Mouse (Mus musculus): ENCODE results near the gene Zfp423. TPM values are rescaled to one million over a fixed set of nuclear protein-coding genes. Genes with fewer than 3 reads are reported as not detected.

Gene Zfp423
- polyA plus RNA-seq, 1 experiment from 2014 or later, result 10.4 TPM

DNA sequence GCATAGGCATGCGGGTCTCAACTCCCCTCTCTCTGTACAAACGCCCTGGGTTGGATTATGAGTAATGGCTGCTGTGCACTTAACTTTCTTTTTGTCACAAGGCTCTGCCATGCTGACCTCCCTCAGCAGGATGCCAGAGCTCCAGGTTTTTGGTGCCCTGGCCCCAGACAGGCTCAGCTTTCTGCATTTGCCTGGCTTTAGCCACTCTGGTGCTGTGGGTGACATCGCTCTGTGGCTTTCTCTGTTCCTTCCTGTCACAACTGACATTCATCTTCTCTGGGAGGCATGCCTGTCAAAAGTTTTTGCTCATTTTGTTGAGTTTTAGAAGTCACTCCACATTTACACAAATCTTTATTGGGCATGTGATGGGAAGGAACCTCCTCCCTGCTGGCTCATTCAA is 277.3 kb downstream of the Zfp423 start:
- Histone ChIP-seq H3K4me3 (no peak overlapping the region), H3K9me3 (0 out of 2 replicates have a peak, but pooled peaks cover 3% of the 10 kb centered on the region), H3K27ac (no peak overlapping the region), H3K36me3 (peaks cover 29% of the 10 kb centered on the region; the same call in 1 of the 2 replicates), H3K27me3 (ENCODE audit: insufficient read depth, poor library complexity, severe bottlenecking) (no peaks in the 10 kb centered on the region), H3K4me1 (no peaks in the 10 kb centered on the region)
- DNase-seq (ENCODE audit: low spot score), result no peak
- 85% methylated on average over 3 of the region's 3 CpGs for WGBS

DNA sequence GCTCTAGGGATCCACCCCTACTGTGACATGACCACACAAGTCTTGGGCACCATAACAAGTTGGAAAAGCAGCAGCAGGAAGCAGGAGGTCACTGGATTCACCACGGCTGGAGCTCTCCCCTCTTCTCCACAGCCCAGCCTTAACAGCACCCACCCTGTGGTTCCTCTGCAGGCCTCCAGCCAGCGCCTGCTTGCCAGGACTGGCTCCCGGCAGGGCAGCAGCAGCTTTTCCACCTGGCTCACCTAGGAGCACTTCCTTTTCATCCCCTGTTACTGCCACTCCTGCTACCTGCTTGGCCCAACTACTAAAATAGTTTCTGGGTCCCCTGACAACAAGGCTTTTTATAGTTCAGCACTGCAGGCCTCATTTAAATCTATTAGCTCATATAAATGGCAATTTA is 279.4 kb downstream of the Zfp423 start:
- no peaks in the 10 kb centered on the region for H3K27me3 ChIP-seq (ENCODE audit: insufficient read depth, poor library complexity, severe bottlenecking)
- no peak for DNase-seq (ENCODE audit: low spot score)
- 0 out of 2 replicates have a peak, but pooled peaks cover 3% of the 10 kb centered on the region for H3K9me3 ChIP-seq
- no peaks in the 10 kb centered on the region for H3K4me1 ChIP-seq
- 63% methylated on average over 3 of the region's 3 CpGs for WGBS
- no peak overlapping the region for H3K4me3 ChIP-seq
- H3K27ac ChIP-seq, result no peak overlapping the region
- peaks cover 22% of the 10 kb centered on the region; the same call in 1 of the 2 replicates for H3K36me3 ChIP-seq

DNA sequence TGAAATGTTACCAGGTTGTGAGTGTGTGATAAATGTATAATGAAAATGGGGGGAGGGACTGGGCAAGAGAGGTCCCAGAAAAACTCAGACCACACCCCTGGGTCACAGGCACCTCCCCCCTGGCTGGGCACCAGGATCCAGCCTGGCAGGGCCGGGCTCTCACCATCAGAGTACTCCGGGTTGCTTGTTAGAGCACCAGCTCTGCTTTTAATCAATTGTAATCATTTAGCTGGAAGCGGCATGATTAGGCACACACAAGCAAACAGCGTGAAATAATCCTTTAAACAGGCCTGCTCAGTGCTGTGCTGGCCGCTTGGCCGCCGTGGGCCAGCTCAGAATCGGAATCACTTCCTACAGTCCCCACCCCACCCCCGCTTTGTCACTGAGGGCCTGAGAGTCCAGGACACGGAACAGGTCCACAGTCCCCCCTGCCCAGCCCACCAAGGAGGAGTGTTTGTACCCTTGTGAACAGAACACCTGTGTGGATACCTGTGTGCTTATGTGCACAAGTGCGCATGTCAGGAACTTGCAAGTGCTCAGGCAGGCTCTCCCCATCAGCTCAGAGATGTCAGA is 279.9 kb downstream of the Zfp423 start:
- 82% methylated on average over 11 of the region's 11 CpGs for WGBS
- no peak for DNase-seq (ENCODE audit: low spot score)
- peaks cover 17% of the 10 kb centered on the region; the same call in 1 of the 2 replicates for H3K36me3 ChIP-seq

DNA sequence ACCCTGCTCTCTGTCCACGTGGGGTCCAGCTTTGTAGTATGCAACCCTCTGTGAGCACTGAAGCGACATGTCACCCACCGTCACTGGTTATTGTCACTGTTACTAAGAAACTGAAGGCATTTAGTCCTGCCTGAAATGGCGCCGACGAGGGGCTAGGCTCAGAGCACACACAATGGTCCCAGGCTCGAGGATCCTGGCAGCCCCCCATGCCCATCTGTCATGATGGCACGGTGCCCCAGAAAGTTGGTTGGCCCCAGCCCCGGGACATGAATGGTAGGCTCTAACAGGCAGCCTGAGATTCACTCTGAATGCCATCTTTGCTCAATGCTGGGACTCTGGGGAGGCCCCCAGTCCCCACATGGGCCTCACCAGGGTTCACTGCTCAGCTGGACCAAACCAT is 284.0 kb downstream of the Zfp423 start:
- H3K36me3 ChIP-seq, result peaks cover 16% of the 10 kb centered on the region; the same call in 1 of the 2 replicates
- no peak overlapping the region for H3K27ac ChIP-seq
- H3K4me3 ChIP-seq, result no peak overlapping the region
- WGBS, result 81% methylated on average over 9 of the region's 9 CpGs
- H3K4me1 ChIP-seq, result no peaks in the 10 kb centered on the region
- 0 out of 2 replicates have a peak, but pooled peaks cover 3% of the 10 kb centered on the region for H3K9me3 ChIP-seq
- DNase-seq (ENCODE audit: low spot score), result no peak
- no peaks in the 10 kb centered on the region for H3K27me3 ChIP-seq (ENCODE audit: insufficient read depth, poor library complexity, severe bottlenecking)

More for the DNA sequence above, 279.9 kb downstream of the Zfp423 start:
- Histone ChIP-seq H3K9me3 (0 out of 2 replicates have a peak, but pooled peaks cover 3% of the 10 kb centered on the region), H3K4me1 (no peaks in the 10 kb centered on the region), H3K27ac (no peak overlapping the region), H3K27me3 (ENCODE audit: insufficient read depth, poor library complexity, severe bottlenecking) (no peaks in the 10 kb centered on the region), H3K4me3 (no peak overlapping the region)

DNA sequence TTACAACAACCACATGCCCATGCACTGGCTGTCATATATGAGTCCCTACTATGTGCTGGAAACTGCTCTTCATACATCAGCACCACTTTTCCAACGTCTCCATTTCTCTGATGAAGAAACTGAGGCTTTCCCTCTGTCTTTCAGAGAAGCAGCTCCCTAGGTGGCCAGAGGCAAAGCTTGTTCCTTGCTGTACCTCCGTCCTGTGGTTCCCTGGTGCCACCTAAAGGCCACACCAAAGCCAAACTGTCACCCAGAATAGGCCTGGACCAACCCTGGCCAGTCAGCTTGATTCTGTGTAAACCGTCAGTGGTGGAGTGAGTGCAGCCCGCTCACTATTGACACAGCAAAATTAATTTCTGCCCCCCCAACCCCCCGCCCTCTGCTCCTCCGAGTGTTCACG is 285.2 kb downstream of the Zfp423 start:
- DNase-seq (ENCODE audit: low spot score), result no peak
- Histone ChIP-seq H3K9me3 (0 out of 2 replicates have a peak, but pooled peaks cover 3% of the 10 kb centered on the region), H3K36me3 (peaks cover 10% of the 10 kb centered on the region; the same call in 1 of the 2 replicates), H3K27ac (no peak overlapping the region), H3K4me1 (no peaks in the 10 kb centered on the region), H3K27me3 (ENCODE audit: insufficient read depth, poor library complexity, severe bottlenecking) (no peaks in the 10 kb centered on the region), H3K4me3 (no peak overlapping the region)
- WGBS, result 72% methylated on average over 7 of the region's 7 CpGs

DNA sequence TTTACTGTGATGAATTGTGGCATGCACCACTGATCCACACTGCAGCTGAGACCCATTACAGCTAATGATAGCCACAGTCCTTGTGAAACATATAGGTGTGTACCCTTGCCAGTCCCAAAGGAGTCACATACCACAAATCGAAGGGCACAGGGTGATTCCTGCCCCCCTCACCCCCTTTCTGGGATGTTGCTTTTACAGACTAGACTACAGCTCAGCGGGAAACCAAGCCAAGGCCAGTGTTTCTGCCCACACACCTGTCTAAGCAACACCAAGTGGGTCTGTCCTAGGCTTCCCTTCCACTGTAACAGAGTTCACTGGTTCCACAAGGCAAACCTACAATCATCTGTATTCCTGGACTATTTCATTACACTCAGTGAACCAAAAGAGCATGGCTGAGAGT is 287.2 kb downstream of the Zfp423 start:
- Histone ChIP-seq H3K27me3 (ENCODE audit: insufficient read depth, poor library complexity, severe bottlenecking) (peaks cover 2% of the 10 kb centered on the region; the same call in 1 of the 2 replicates), H3K4me3 (no peak overlapping the region), H3K27ac (no peak overlapping the region), H3K4me1 (peaks cover 4% of the 10 kb centered on the region; the same call in 1 of the 2 replicates), H3K9me3 (no peaks in the 10 kb centered on the region), H3K36me3 (0 out of 2 replicates have a peak, but pooled peaks cover 2% of the 10 kb centered on the region)
- DNase-seq (ENCODE audit: low spot score), result no peak
- WGBS, result 73% methylated on average over 2 of the region's 2 CpGs

DNA sequence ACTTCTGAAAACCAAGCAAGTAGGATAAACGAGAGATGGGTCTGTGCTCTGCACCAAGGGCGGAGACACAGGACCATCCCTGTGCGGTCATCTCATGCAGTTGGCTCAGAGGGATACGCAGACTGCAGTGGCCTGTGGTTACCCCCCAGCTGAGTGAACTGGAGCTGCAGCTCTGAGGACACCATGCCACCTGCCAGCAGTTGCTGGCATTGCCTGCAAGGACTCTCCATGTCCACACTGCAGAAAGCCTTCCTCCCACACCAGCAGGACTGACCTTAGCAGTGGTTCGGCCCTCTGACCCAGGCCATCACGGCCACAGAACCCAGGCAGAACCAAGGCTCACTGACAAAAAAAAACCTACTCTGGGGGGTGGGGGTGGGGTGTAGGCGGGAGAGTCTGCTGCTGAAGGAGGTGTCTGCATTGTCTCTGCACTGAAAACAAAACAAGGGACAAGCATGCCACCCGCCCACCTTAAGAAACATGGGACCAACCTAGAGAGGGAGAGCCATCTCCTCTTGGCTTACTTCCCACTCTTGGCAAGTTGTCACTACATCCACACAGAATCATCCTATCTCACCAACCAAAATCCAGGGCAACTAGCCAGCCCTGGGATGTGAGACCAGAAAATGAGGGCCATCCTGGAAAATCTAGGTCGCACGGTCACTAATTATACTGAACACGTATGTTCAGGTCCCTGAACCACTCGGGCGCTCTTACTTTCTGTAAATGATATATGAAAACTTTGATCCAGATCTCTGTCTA is 288.0 kb downstream of the Zfp423 start:
- WGBS, result 80% methylated on average over 13 of the region's 13 CpGs

DNA sequence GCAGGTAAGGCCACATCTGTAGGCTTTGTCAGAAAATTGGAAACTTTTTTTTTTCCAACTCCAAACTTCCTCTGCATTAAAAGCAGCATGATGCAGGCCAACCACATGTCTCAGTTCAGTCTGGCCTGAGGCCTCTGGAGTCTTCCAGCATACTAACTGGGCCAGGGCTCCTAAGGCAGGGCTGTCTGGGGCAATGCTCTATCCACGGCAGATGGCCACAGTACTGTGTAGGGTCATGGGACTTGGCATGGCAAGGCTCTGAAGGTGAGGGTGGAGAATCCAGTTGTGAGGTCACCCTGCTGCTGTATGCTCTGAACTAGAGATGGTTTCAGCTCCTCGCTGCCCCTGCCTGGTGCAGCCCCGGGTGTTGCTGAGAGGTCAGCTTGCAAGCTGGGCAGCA is 289.2 kb downstream of the Zfp423 start:
- Histone ChIP-seq H3K9me3 (no peaks in the 10 kb centered on the region), H3K27ac (no peak overlapping the region), H3K4me1 (peaks cover 4% of the 10 kb centered on the region; the same call in 1 of the 2 replicates), H3K36me3 (no peaks in the 10 kb centered on the region), H3K27me3 (ENCODE audit: insufficient read depth, poor library complexity, severe bottlenecking) (peaks cover 11% of the 10 kb centered on the region; the same call in 1 of the 2 replicates), H3K4me3 (no peak overlapping the region)
- 88% methylated on average over 3 of the region's 3 CpGs for WGBS
- DNase-seq (ENCODE audit: low spot score), result no peak

More for the DNA sequence above, 288.0 kb downstream of the Zfp423 start:
- H3K36me3 ChIP-seq, result no peaks in the 10 kb centered on the region
- no peak overlapping the region for H3K27ac ChIP-seq
- DNase-seq (ENCODE audit: low spot score), result no peak
- H3K4me3 ChIP-seq, result no peak overlapping the region
- no peaks in the 10 kb centered on the region for H3K9me3 ChIP-seq
- peaks cover 4% of the 10 kb centered on the region; the same call in 1 of the 2 replicates for H3K4me1 ChIP-seq
- peaks cover 8% of the 10 kb centered on the region; the same call in 1 of the 2 replicates for H3K27me3 ChIP-seq (ENCODE audit: insufficient read depth, poor library complexity, severe bottlenecking)

DNA sequence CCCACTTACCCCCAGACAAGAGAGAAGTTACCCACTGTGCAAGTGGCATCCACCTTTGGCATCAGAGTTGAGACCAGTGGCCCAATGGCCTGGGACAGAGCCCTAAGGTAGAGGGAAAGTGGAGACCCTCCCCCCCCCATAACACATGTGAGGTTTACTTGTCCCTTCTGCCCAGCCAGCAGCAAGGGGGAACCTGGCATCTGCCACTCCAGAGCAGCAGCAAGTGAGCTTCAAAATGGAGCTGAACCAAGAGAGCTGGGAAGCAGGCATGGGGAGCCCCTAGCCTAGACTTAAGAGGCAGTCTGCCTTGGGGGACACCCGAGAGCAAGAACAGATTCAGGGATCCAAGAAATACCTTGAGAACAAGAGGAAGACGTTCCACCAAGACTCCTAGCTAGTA is 290.7 kb downstream of the Zfp423 start:
- Histone ChIP-seq H3K9me3 (no peaks in the 10 kb centered on the region), H3K4me1 (peaks cover 4% of the 10 kb centered on the region; the same call in 1 of the 2 replicates), H3K4me3 (no peak overlapping the region), H3K27me3 (ENCODE audit: insufficient read depth, poor library complexity, severe bottlenecking) (peaks cover 25% of the 10 kb centered on the region; the same call in 1 of the 2 replicates), H3K36me3 (no peaks in the 10 kb centered on the region), H3K27ac (no peak overlapping the region)
- WGBS, result 72% methylated on average over 2 of the region's 2 CpGs
- DNase-seq (ENCODE audit: low spot score), result no peak

DNA sequence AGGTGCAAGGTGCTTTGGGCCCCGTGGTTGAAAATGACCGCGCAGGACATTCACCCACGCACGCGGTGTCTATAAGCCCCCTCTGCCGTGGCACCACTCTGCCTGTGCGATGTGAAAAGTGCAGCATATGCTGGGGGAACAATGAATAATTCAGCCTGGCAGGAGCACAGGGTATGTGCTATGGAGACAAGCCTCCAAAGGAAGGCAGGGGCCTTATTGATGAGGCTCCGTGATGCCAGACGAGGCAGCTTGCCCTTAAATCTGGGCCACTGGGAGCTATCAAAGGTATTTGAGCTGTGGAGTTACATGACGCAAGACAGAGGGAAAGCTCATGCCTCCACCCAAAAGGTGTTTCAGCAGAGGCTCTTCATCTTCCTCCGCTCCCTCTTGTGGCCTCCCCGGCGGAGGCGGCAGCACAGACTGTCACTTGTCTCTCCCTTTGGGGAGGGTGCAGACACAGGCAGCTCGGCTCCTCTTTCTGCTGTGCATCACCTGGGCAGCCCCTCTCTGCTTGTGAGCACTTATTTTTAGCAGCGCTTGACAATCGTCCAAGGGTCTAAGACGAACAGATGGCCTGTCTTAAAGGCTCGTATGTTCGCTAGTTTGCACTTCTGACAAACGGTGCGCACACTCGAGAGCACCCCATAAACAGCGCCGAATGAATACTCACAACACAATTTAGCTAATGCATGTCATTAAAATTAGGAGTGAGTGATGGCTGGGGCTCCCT is 291.3 kb downstream of the Zfp423 start:
- peaks cover 7% of the 10 kb centered on the region for H3K4me1 ChIP-seq
- peaks cover 32% of the 10 kb centered on the region for H3K27me3 ChIP-seq (ENCODE audit: insufficient read depth, poor library complexity, severe bottlenecking)
- H3K36me3 ChIP-seq, result no peaks in the 10 kb centered on the region
- no peak overlapping the region for H3K4me3 ChIP-seq
- 75% methylated on average over 26 of the region's 26 CpGs for WGBS
- H3K27ac ChIP-seq, result no peak overlapping the region
- H3K9me3 ChIP-seq, result no peaks in the 10 kb centered on the region
- no peak for DNase-seq (ENCODE audit: low spot score)

DNA sequence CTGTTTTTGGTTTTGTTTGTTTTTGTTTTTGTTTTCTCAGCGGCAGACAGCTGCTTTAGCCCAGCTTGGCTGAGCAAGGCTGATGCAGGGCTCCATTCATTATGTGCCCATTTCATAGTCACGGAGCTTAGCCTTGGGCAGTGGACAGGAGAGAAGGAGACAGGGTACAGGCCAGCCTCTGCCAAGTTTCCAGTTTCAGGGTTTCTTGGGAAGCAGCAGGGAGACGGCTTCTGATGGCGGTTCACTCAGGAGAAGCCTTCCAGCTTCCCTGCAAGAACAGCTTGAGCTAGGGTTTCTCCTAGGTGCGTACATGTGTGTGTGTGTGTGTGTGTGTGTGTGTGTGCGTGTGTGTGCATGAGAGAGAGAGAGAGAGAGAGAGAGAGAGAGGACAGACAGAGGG is 292.1 kb downstream of the Zfp423 start:
- Histone ChIP-seq H3K9me3 (no peaks in the 10 kb centered on the region), H3K4me1 (peaks cover 14% of the 10 kb centered on the region), H3K36me3 (no peaks in the 10 kb centered on the region), H3K4me3 (no peak overlapping the region), H3K27ac (no peak overlapping the region), H3K27me3 (ENCODE audit: insufficient read depth, poor library complexity, severe bottlenecking) (peaks cover 39% of the 10 kb centered on the region)
- 88% methylated on average over 6 of the region's 6 CpGs for WGBS
- no peak for DNase-seq (ENCODE audit: low spot score)

DNA sequence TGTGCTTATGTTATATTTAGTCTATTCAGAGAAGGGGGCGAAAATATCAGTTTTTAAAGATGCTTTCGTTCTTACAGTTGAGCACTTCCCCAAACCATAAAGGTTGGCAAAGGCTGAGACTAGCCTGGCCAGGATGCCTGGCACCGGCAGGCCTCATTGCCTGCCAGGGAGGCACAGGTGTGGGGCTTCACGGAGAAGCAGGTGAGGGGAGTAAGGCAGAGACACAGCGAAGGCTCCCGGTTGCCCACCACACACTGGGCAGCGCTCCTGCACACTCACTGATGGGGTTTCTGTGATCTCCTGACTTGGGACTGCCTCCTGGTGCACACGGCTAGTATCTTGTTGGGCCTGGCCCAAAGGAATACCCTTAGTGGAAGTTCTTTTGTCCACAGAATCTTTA is 294.1 kb downstream of the Zfp423 start:
- 87% methylated on average over 8 of the region's 8 CpGs for WGBS
- H3K4me3 ChIP-seq, result no peak overlapping the region
- no peaks in the 10 kb centered on the region for H3K9me3 ChIP-seq
- no peaks in the 10 kb centered on the region for H3K36me3 ChIP-seq
- H3K4me1 ChIP-seq, result peaks cover 29% of the 10 kb centered on the region
- H3K27ac ChIP-seq, result no peak overlapping the region
- no peak for DNase-seq (ENCODE audit: low spot score)
- peaks cover 59% of the 10 kb centered on the region for H3K27me3 ChIP-seq (ENCODE audit: insufficient read depth, poor library complexity, severe bottlenecking)

DNA sequence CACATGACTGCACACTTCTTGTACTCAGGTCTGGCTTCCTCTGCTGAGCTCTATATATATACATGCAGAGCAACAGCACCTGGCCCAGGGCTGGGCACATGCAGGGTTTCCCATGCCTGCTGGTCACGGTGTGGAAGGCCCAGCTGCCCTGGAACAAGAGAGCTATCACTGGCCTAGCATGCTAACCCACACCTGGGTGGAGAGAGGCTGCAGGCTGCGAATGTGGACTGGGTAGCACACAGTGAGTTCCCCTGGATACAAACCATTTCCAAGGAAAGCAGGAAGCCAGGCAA is 295.2 kb downstream of the Zfp423 start:
- 84% methylated on average over 2 of the region's 2 CpGs for WGBS
- peaks cover 71% of the 10 kb centered on the region for H3K27me3 ChIP-seq (ENCODE audit: insufficient read depth, poor library complexity, severe bottlenecking)
- H3K36me3 ChIP-seq, result no peaks in the 10 kb centered on the region
- H3K27ac ChIP-seq, result no peak overlapping the region
- H3K9me3 ChIP-seq, result no peaks in the 10 kb centered on the region
- H3K4me3 ChIP-seq, result no peak overlapping the region
- peaks cover 37% of the 10 kb centered on the region for H3K4me1 ChIP-seq
- DNase-seq (ENCODE audit: low spot score), result no peak

Measured in heart, embryonic 10.5 days (tissue).